Mouse (Mus musculus): Measurements from ENCODE around the gene Slc12a9. TPM values are rescaled to one million over a fixed set of nuclear protein-coding genes. Genes with fewer than 3 reads are reported as not detected.

Slc12a9 gene
- total and polyA plus RNA-seq, 3 experiments = 8.8 to 12.1 TPM; not detected in 1

DNA sequence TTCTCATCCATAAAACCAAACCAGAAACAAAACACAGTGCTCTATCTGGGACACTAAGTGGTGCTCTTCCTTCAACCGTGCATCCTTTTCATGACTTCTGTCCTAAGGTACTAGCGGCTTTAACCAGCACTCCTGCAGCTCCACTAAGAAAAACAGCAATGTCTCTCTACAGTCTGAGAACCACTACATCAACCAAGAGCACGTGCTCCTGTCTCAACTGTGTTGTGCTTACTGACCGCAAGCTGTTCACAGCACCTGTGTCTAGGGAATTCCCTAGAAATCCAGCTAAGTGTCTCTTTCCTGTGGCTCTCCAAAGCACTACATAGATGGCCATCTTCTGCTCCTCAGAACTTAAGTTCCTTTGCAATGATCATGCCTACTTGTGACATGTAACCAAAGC, 28.6 kb downstream of the Slc12a9 start:
- peak overlapping the region in 1 of 2 experiments; percentile 22; a peak in 3 of 4 replicates for H3K4me3 ChIP-seq (ENCODE audit: control insufficient read depth in 1 of 2, insufficient read depth in 1 of 2, low read depth in 2 of 2, low read length in 2 of 2)
- peak overlapping the region; percentile 93 for H3K27ac ChIP-seq (ENCODE audit: control insufficient read depth, low read depth, low read length)
- no peaks in the 10 kb centered on the region for H3K9me3 ChIP-seq (replicated peaks; ENCODE audit: insufficient read depth, low read length)
- no peak for DNase-seq (ENCODE audit: low read depth, low spot score)
- H3K4me1 ChIP-seq (ENCODE audit: control insufficient read depth in 1 of 2, insufficient read depth in 2 of 2, low read length in 2 of 2) = peaks cover 5 to 46% of the 10 kb centered on the region in 2 experiments; a peak in 3 of 4 replicates
- H3K79me2 ChIP-seq (ENCODE audit: control insufficient read depth, insufficient read depth, low read length, poor library complexity) = peaks cover 43% of the 10 kb centered on the region
- H3K27me3 ChIP-seq (ENCODE audit: control insufficient read depth in 1 of 2, insufficient read depth in 2 of 2, low read length in 2 of 2) = no peaks in the 10 kb centered on the region
- no peak for TF ChIP-seq TAL1 (IDR thresholded peaks at IDR 0.05; ENCODE audit: low read length)
- TF ChIP-seq MAZ (IDR thresholded peaks at IDR 0.05; ENCODE audit: low read depth, low read length) = no peak
- TF ChIP-seq JUND (IDR thresholded peaks at IDR 0.05; ENCODE audit: low read depth, low read length) = no peak
- TF ChIP-seq MAFK (IDR thresholded peaks at IDR 0.05; ENCODE audit: borderline replicate concordance, low read depth, low read length) = no peak
- no peak for TF ChIP-seq GABPA (IDR thresholded peaks at IDR 0.05; ENCODE audit: low read depth, low read length)
- no peak for TF ChIP-seq RAD21 (IDR thresholded peaks at IDR 0.05; ENCODE audit: low read depth, low read length)
- no peak for TF ChIP-seq POLR2AphosphoS5 (IDR thresholded peaks at IDR 0.05; ENCODE audit: borderline replicate concordance, low read depth, low read length)
- peaks cover 6 to 51% of the 10 kb centered on the region in 2 experiments; a peak in 3 of 4 replicates for H3K36me3 ChIP-seq (ENCODE audit: control insufficient read depth in 1 of 2, insufficient read depth in 2 of 2, low read length in 2 of 2)
- peak overlapping the region; percentile 93 for H3K9ac ChIP-seq (ENCODE audit: control insufficient read depth, low read depth, low read length, poor library complexity, severe bottlenecking)

- Histone ChIP-seq H3K9ac (ENCODE audit: control insufficient read depth, low read depth, low read length, poor library complexity, severe bottlenecking) (peak overlapping the region; percentile 23), H3K4me3 (ENCODE audit: control insufficient read depth in 1 of 2, insufficient read depth in 1 of 2, low read depth in 2 of 2, low read length in 2 of 2) (no peak overlapping the region)
- DNase-seq (ENCODE audit: low read depth, low spot score) = peak; percentile 43
These were observed 29.2 kb downstream of the Slc12a9 start for GRCm38 (mm10) chr5:137304165-137304564.

GRCm38 (mm10) chr5:137303609-137304008, 29.8 kb downstream of the Slc12a9 start:
- no peak overlapping the region for H3K9ac ChIP-seq (ENCODE audit: control insufficient read depth, low read depth, low read length, poor library complexity, severe bottlenecking)
- H3K79me2 ChIP-seq (ENCODE audit: control insufficient read depth, insufficient read depth, low read length, poor library complexity) = peaks cover 43% of the 10 kb centered on the region
- H3K27ac ChIP-seq (ENCODE audit: control insufficient read depth, low read depth, low read length) = peak overlapping the region; percentile 93
- peaks cover 11 to 50% of the 10 kb centered on the region in 2 experiments for H3K4me1 ChIP-seq (ENCODE audit: control insufficient read depth in 1 of 2, insufficient read depth in 2 of 2, low read length in 2 of 2)
- H3K36me3 ChIP-seq (ENCODE audit: control insufficient read depth in 1 of 2, insufficient read depth in 2 of 2, low read length in 2 of 2) = peaks cover 11 to 58% of the 10 kb centered on the region in 2 experiments
- H3K27me3 ChIP-seq (ENCODE audit: control insufficient read depth in 1 of 2, insufficient read depth in 2 of 2, low read length in 2 of 2) = no peaks in the 10 kb centered on the region
- no peaks in the 10 kb centered on the region for H3K9me3 ChIP-seq (replicated peaks; ENCODE audit: insufficient read depth, low read length)
- no peak overlapping the region for H3K4me3 ChIP-seq (ENCODE audit: control insufficient read depth in 1 of 2, insufficient read depth in 1 of 2, low read depth in 2 of 2, low read length in 2 of 2)
- peak; percentile 54 for DNase-seq (ENCODE audit: low read depth, low spot score)
- peak; percentile 94 for TF ChIP-seq GATA1 (IDR thresholded peaks at IDR 0.05; ENCODE audit: low read depth, low read length)
- TF ChIP-seq MAFK (IDR thresholded peaks at IDR 0.05; ENCODE audit: borderline replicate concordance, low read depth, low read length) = 0 out of 2 replicates have a peak, but pooled peaks have one; percentile 32
- TF ChIP-seq TBP (IDR thresholded peaks at IDR 0.05; ENCODE audit: low read depth, low read length) = no peak
- TF ChIP-seq MYC (IDR thresholded peaks at IDR 0.05; ENCODE audit: low read depth, low read length) = no peak
- peak; percentile 52 for TF ChIP-seq TAL1 (IDR thresholded peaks at IDR 0.05; ENCODE audit: low read length)
- TF ChIP-seq RCOR1 (IDR thresholded peaks at IDR 0.05; ENCODE audit: low read depth, low read length) = peak; percentile 83
- TF ChIP-seq NELFE (IDR thresholded peaks at IDR 0.05; ENCODE audit: low read depth, low read length) = no peak
- no peak for TF ChIP-seq HCFC1 (IDR thresholded peaks at IDR 0.05; ENCODE audit: low read depth, low read length)
- no peak for TF ChIP-seq CHD1 (IDR thresholded peaks at IDR 0.05; ENCODE audit: low read depth, low read length)
- TF ChIP-seq ZMIZ1 (IDR thresholded peaks at IDR 0.05; ENCODE audit: low read depth, low read length) = peak; percentile 43; the same call in 1 of the 2 replicates
- 0 out of 2 replicates have a peak, but pooled peaks have one; percentile 26 for TF ChIP-seq MXI1 (IDR thresholded peaks at IDR 0.05; ENCODE audit: low read depth, low read length)
- TF ChIP-seq TCF12 (IDR thresholded peaks at IDR 0.05; ENCODE audit: low read depth, low read length) = peak; percentile 95
- TF ChIP-seq EP300 (IDR thresholded peaks at IDR 0.05; ENCODE audit: low read depth in 1 of 2, low read length in 2 of 2) = peak; percentile 89 to 90
- peak; percentile 87 for TF ChIP-seq ETS1 (IDR thresholded peaks at IDR 0.05; ENCODE audit: low read depth, low read length)
- no peak for TF ChIP-seq MYB (IDR thresholded peaks at IDR 0.05; ENCODE audit: low read depth, low read length)

More at GRCm38 (mm10) chr5:137304165-137304564, 29.2 kb downstream of the Slc12a9 start:
- no peaks in the 10 kb centered on the region for H3K9me3 ChIP-seq (replicated peaks; ENCODE audit: insufficient read depth, low read length)
- no peak for TF ChIP-seq ETS1 (IDR thresholded peaks at IDR 0.05; ENCODE audit: low read depth, low read length)
- TF ChIP-seq ELF1 (IDR thresholded peaks at IDR 0.05; ENCODE audit: low read depth, low read length) = no peak
- TF ChIP-seq JUND (IDR thresholded peaks at IDR 0.05; ENCODE audit: low read depth, low read length) = no peak
- no peak for TF ChIP-seq UBTF (IDR thresholded peaks at IDR 0.05; ENCODE audit: borderline replicate concordance, insufficient read depth, low read depth, low read length)
- TF ChIP-seq SIN3A (IDR thresholded peaks at IDR 0.05; ENCODE audit: low read length) = no peak
- no peak for TF ChIP-seq MXI1 (IDR thresholded peaks at IDR 0.05; ENCODE audit: low read depth, low read length)
- TF ChIP-seq GATA1 (IDR thresholded peaks at IDR 0.05; ENCODE audit: low read depth, low read length) = no peak
- no peak for TF ChIP-seq ZNF384 (IDR thresholded peaks at IDR 0.05; ENCODE audit: low read depth, low read length)
- TF ChIP-seq HCFC1 (IDR thresholded peaks at IDR 0.05; ENCODE audit: low read depth, low read length) = no peak
- no peak for TF ChIP-seq POLR2AphosphoS5 (IDR thresholded peaks at IDR 0.05; ENCODE audit: borderline replicate concordance, low read depth, low read length)
- no peak for TF ChIP-seq TBP (IDR thresholded peaks at IDR 0.05; ENCODE audit: low read depth, low read length)
- TF ChIP-seq USF1 (IDR thresholded peaks at IDR 0.05; ENCODE audit: low read depth, low read length) = no peak
- no peak for TF ChIP-seq RAD21 (IDR thresholded peaks at IDR 0.05; ENCODE audit: low read depth, low read length)
- no peak for TF ChIP-seq MAFK (IDR thresholded peaks at IDR 0.05; ENCODE audit: borderline replicate concordance, low read depth, low read length)
- TF ChIP-seq USF2 (IDR thresholded peaks at IDR 0.05; ENCODE audit: borderline replicate concordance in 1 of 2, insufficient read depth in 1 of 2, low read depth in 1 of 2, low read length in 2 of 2) = no peak
- no peak for TF ChIP-seq ZMIZ1 (IDR thresholded peaks at IDR 0.05; ENCODE audit: low read depth, low read length)
- H3K79me2 ChIP-seq (ENCODE audit: control insufficient read depth, insufficient read depth, low read length, poor library complexity) = peaks cover 43% of the 10 kb centered on the region
- peaks cover 7 to 50% of the 10 kb centered on the region in 2 experiments; a peak in 3 of 4 replicates for H3K4me1 ChIP-seq (ENCODE audit: control insufficient read depth in 1 of 2, insufficient read depth in 2 of 2, low read length in 2 of 2)
- H3K36me3 ChIP-seq (ENCODE audit: control insufficient read depth in 1 of 2, insufficient read depth in 2 of 2, low read length in 2 of 2) = peaks cover 6 to 56% of the 10 kb centered on the region in 2 experiments; a peak in 3 of 4 replicates
- H3K27ac ChIP-seq (ENCODE audit: control insufficient read depth, low read depth, low read length) = peak overlapping the region; percentile 93
- H3K27me3 ChIP-seq (ENCODE audit: control insufficient read depth in 1 of 2, insufficient read depth in 2 of 2, low read length in 2 of 2) = no peaks in the 10 kb centered on the region
